Mouse (Mus musculus): ENCODE results near the gene Tgds. TPM values are rescaled to one million over a fixed set of nuclear protein-coding genes. Genes with fewer than 3 reads are reported as not detected.

Tgds gene
- polyA plus RNA-seq (2012; rRNA removed), result 17.6 and 20.3 TPM in 2 replicates

GRCm38 (mm10) chr14:118132642-118132977 lies at the start of gene Tgds:
Gene Tgds, minus strand, starts transcription at chr14:118132755.
- TF ChIP-seq POLR2A (IDR thresholded peaks at IDR 0.05; ENCODE audit: borderline replicate concordance, extremely low read depth, insufficient read depth, insufficient read length, poor library complexity, severe bottlenecking) (peak; percentile 67; the same call in 1 of the 2 replicates), CTCF (IDR thresholded peaks at IDR 0.05; ENCODE audit: borderline replicate concordance, extremely low read depth, insufficient read depth, insufficient read length) (no peak)
- peak; percentile 100 for DNase-seq (ENCODE audit: low read depth)

DNA sequence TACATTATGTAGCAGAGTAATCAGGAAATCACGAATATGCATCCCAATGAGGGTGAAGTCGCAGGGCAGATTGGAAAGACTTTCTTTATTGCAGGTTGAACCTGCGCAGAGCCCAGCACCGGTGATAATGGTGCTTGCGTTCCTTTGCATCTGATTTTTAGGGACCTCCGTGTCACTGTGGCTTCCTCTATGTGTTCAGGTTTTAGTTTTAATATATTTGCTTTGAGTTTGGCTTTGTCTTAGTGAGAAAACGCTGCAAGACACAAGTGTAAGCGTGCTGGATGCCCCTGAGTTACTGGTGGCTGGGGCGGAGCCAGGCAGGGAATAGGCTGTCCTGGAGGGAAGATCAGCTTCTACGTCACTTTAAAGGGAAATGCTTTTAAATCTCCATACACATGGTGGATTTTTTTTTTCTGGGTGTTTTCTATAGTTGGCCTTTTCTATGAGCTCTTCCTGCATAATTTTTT lies 48.2 kb upstream of the Tgds start:
- peak; percentile 89 for DNase-seq (ENCODE audit: low read depth)
- 0 out of 2 replicates have a peak, but pooled peaks have one; percentile 24 for TF ChIP-seq POLR2A (IDR thresholded peaks at IDR 0.05; ENCODE audit: borderline replicate concordance, extremely low read depth, insufficient read depth, insufficient read length, poor library complexity, severe bottlenecking)
- TF ChIP-seq CTCF (IDR thresholded peaks at IDR 0.05; ENCODE audit: borderline replicate concordance, extremely low read depth, insufficient read depth, insufficient read length), result no peak

DNA sequence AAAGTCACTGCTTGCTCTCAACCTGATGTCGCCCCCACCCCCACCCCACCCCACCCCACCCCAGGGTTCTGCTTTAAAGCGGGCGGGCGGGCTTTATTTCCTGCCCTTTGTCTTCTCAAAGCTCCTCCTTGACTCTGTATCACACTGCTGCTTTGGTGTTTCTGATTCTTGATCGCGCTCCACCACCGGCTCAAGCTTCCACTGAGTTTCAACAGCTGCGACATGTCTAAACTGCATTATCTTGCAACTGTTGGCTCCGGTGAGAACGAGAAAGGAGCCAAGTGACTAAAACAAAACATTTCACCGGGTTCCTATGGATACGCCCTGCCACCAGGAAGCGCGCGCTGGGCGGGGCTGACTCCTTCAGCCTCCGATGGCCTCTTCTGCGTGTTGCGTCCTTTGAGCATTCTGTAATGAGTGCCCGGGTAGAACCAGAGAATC lies 47.6 kb upstream of the Tgds start:
- DNase-seq (ENCODE audit: low read depth), result peak; percentile 84
- TF ChIP-seq POLR2A (IDR thresholded peaks at IDR 0.05; ENCODE audit: borderline replicate concordance, extremely low read depth, insufficient read depth, insufficient read length, poor library complexity, severe bottlenecking) (no peak), CTCF (IDR thresholded peaks at IDR 0.05; ENCODE audit: borderline replicate concordance, extremely low read depth, insufficient read depth, insufficient read length) (no peak)

DNA sequence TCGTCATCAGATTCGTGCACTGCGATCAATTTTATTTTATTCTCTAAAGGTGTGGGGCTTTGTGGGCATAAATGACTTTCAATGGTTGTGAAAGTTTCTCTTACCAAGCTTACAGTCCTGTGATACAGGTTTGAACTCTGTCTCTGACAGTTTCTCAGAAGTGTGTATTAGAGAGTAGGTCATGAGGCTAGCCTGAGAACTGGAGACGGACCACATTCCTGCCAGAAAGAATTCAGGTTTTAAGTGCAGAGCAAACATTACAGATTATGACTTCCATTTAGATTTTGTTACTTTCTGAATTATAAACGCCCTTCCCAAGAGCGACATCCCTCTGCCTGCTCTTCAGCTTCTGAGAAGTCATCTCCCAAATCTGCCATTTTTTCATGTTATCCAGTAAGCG lies 47.1 kb upstream of the Tgds start:
- DNase-seq (ENCODE audit: low read depth), result no peak

GRCm38 (mm10) chr14:118179251-118179650 lies 46.7 kb upstream of the Tgds start:
- TF ChIP-seq CTCF (IDR thresholded peaks at IDR 0.05; ENCODE audit: borderline replicate concordance, extremely low read depth, insufficient read depth, insufficient read length) (no peak), POLR2A (IDR thresholded peaks at IDR 0.05; ENCODE audit: borderline replicate concordance, extremely low read depth, insufficient read depth, insufficient read length, poor library complexity, severe bottlenecking) (no peak)
- DNase-seq (ENCODE audit: low read depth), result no peak

More for the DNA sequence above, 47.1 kb upstream of the Tgds start:
- TF ChIP-seq CTCF (IDR thresholded peaks at IDR 0.05; ENCODE audit: borderline replicate concordance, extremely low read depth, insufficient read depth, insufficient read length) (no peak), POLR2A (IDR thresholded peaks at IDR 0.05; ENCODE audit: borderline replicate concordance, extremely low read depth, insufficient read depth, insufficient read length, poor library complexity, severe bottlenecking) (no peak)

DNA sequence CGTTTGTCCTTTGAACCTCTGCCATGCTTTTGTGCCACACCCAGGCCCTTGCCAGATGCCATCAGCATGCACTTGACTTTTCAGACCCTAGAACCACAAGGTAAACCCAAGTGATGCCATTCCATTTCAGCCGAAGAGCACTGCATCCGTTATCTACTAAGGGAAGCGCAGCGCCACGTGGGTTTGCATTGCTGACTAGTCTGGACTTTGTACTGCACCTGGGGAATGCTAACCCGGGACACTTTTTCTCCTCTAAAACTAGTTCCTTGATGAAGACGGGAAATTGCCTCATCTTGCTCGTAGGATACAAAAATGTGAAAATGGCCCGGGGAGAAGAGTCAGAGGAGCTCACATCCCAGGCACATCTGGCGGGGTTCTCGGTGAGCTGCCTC lies 43.1 kb upstream of the Tgds start:
- no peak for DNase-seq (ENCODE audit: low read depth)
- TF ChIP-seq POLR2A (IDR thresholded peaks at IDR 0.05; ENCODE audit: borderline replicate concordance, extremely low read depth, insufficient read depth, insufficient read length, poor library complexity, severe bottlenecking) (no peak), CTCF (IDR thresholded peaks at IDR 0.05; ENCODE audit: borderline replicate concordance, extremely low read depth, insufficient read depth, insufficient read length) (no peak)

DNA sequence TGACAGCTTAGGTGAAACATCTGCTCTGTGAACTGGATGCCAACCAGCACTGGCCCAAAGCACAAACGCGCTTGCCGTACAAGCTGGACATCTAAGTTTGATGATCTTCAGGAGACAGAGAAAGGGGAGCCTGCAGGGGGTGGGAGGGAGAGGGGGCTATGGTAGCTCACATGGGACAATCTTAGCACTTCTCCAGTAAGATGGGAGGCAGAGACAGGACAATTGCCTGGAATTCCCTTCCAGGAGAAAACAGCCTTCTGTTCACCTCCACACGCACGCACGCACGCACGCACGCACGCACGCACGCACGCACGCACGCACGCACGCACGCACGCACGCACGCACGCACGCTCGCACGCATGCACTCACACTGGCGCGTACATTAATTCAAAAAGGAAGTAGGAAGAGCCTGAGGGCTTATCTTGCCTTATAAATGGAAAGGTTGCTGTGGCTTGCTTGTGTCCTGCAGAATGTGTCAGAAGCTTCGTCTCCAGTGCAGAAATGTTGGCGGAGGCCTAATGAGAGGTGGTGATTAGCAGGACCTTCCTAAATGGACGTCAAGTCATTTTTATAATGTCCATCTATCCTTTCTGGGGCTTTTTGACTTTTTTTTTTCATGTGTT lies 42.6 kb upstream of the Tgds start:
- no peak for DNase-seq (ENCODE audit: low read depth)
- TF ChIP-seq POLR2A (IDR thresholded peaks at IDR 0.05; ENCODE audit: borderline replicate concordance, extremely low read depth, insufficient read depth, insufficient read length, poor library complexity, severe bottlenecking) (no peak), CTCF (IDR thresholded peaks at IDR 0.05; ENCODE audit: borderline replicate concordance, extremely low read depth, insufficient read depth, insufficient read length) (no peak)

DNA sequence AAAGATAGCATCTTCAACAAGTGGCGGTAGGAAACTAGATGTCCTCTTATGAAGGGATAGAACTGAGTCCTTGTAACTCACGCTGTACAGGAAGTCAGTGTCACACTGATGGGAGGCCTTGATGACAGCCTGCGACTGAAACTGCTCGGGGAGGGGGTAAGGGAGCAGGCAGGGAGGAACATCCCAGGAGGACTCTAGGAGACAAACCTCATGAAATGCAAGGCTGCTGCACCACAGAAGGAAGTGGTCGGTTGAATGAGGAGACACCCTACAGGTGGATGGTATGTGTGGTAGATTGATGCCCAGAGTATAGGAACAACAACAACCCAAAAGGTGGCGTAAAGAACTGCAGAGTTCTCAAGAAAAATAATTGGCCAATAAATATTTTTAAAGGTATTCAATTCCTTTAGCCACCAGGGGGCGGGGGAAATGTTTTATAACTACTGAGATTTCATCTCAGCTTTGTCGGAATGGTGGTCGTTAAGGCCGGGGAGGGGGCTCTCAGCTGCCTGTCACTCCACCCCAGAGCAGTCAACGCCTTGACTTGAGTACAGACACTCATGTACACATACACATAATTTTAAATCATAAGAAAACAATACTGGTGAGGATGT lies 41.1 kb upstream of the Tgds start:
- DNase-seq (ENCODE audit: low read depth), result no peak
- TF ChIP-seq CTCF (IDR thresholded peaks at IDR 0.05; ENCODE audit: borderline replicate concordance, extremely low read depth, insufficient read depth, insufficient read length) (no peak), POLR2A (IDR thresholded peaks at IDR 0.05; ENCODE audit: borderline replicate concordance, extremely low read depth, insufficient read depth, insufficient read length, poor library complexity, severe bottlenecking) (no peak)

GRCm38 (mm10) chr14:118168776-118169175 lies 36.2 kb upstream of the Tgds start:
- no peak for TF ChIP-seq CTCF (IDR thresholded peaks at IDR 0.05; ENCODE audit: borderline replicate concordance, extremely low read depth, insufficient read depth, insufficient read length)
- TF ChIP-seq POLR2A (IDR thresholded peaks at IDR 0.05; ENCODE audit: borderline replicate concordance, extremely low read depth, insufficient read depth, insufficient read length, poor library complexity, severe bottlenecking), result no peak
- no peak for DNase-seq (ENCODE audit: low read depth)

- no peak for TF ChIP-seq POLR2A (IDR thresholded peaks at IDR 0.05; ENCODE audit: borderline replicate concordance, extremely low read depth, insufficient read depth, insufficient read length, poor library complexity, severe bottlenecking)
- no peak for TF ChIP-seq CTCF (IDR thresholded peaks at IDR 0.05; ENCODE audit: borderline replicate concordance, extremely low read depth, insufficient read depth, insufficient read length)
- DNase-seq (ENCODE audit: low read depth), result peak; percentile 35
These were observed 30.1 kb upstream of the Tgds start for GRCm38 (mm10) chr14:118162640-118163039.

DNA sequence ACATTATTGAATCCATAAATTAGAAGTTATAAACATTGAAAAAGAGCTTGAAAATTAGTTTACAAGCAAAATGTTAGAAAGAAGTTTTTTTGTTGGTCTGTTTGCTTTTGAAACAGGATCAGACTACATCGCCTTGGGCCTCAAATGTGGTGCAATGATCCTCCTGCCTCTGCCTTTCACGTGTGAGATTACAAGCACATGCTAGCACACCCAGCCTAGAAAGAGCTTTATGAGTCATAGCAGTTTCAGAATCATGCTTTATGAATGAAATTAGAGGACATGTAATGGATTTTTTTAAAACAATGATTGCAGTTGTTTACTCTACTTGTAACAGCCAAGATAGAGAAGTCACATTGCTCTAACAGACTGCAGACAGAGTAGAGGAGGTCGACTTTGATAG lies 29.2 kb upstream of the Tgds start:
- no peak for DNase-seq (ENCODE audit: low read depth)
- no peak for TF ChIP-seq POLR2A (IDR thresholded peaks at IDR 0.05; ENCODE audit: borderline replicate concordance, extremely low read depth, insufficient read depth, insufficient read length, poor library complexity, severe bottlenecking)
- no peak for TF ChIP-seq CTCF (IDR thresholded peaks at IDR 0.05; ENCODE audit: borderline replicate concordance, extremely low read depth, insufficient read depth, insufficient read length)

DNA sequence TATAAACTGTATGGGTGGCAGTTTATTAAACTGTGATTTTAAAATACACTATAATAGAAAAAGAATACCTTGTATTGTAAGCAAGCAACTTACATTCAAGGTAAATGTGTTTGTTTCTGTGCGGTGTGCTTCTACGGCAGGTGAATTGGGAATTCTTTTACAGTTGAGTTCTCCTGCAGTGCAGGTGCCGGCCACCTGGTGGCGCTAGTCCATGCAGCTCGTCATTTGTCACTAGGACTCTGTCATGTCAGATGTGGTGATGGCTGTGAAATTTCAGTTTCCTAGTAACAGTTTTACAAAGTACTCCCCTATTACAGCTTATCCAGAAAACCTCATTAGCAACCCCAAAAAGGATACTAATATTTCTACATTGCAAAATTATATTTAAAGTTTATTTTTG lies 24.6 kb upstream of the Tgds start:
- peak; percentile 64 for DNase-seq (ENCODE audit: low read depth)
- TF ChIP-seq CTCF (IDR thresholded peaks at IDR 0.05; ENCODE audit: borderline replicate concordance, extremely low read depth, insufficient read depth, insufficient read length) (peak; percentile 94), POLR2A (IDR thresholded peaks at IDR 0.05; ENCODE audit: borderline replicate concordance, extremely low read depth, insufficient read depth, insufficient read length, poor library complexity, severe bottlenecking) (no peak)
